ENCODE assay signal across 10 mouse cellular contexts in the genomic region with DNA sequence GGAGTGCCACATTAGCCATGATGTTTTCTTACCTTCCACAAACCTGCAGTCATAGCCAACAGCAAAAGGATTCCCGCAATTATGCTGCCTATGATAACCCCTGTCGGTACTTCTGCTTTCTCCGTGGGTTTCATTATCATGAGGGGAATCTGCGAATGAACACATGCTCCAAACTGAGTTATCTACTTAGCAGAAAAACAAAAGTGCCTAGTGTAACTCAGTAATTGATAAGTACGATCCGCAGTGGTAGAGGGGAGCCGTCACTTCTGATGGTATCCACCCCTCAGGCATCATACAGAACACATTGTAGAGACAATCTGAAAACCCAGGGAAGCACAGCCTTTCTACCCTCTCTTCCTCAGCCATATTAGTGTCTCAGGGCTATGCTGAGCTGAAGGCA.
"Had no signal": no experiment of that assay in that cellular context is flagged by ENCODE, and none has a peak within 500 bp of the region (broad histone marks: within the 10 kb centered on the region; RNA-seq: fewer than 3 reads in every experiment).

No protein-coding gene starts in this region.

- H3K27me3 ChIP-seq: kidney, embryonic 15.5 days; limb, embryonic 15.5 days; midbrain, embryonic 15.5 days had no signal

- DNase-seq: kidney, adult 2 months; kidney, postnatal 14 days; layer of hippocampus, postnatal 36 days; lung, adult 18-20 months; right cerebral cortex, adult 18-20 months; right cerebral cortex, postnatal 25 days had no signal

- H3K4me1 ChIP-seq: midbrain, embryonic 15.5 days had no signal

- H3K4me2 ChIP-seq: kidney, embryonic 15.5 days; limb, embryonic 15.5 days; midbrain, embryonic 11.5 days; midbrain, embryonic 15.5 days had no signal

- H3K27ac ChIP-seq: kidney, embryonic 15.5 days; limb, embryonic 15.5 days; midbrain, embryonic 15.5 days had no signal

- ATAC-seq: midbrain, embryonic 15.5 days had no signal

- H3K4me3 ChIP-seq: kidney, embryonic 15.5 days; limb, embryonic 15.5 days; midbrain, embryonic 15.5 days had no signal

- H3K9me3 ChIP-seq: kidney, embryonic 15.5 days; limb, embryonic 15.5 days; midbrain, embryonic 15.5 days had no signal

- H3K36me3 ChIP-seq: midbrain, embryonic 15.5 days had no signal

- H3K9ac ChIP-seq: kidney, embryonic 15.5 days; limb, embryonic 15.5 days; midbrain, embryonic 15.5 days had no signal
